Mouse (Mus musculus): ENCODE results near the gene Olfr61. TPM values are rescaled to one million over a fixed set of nuclear protein-coding genes. Genes with fewer than 3 reads are reported as not detected.
"Not testable (repeated sequence)": the region's sequence is repeated elsewhere in the genome, so short reads cannot be mapped to it uniquely, and the experiment has no call there.

The Olfr61 gene
- polyA plus RNA-seq, 1 experiment: not detected

DNA sequence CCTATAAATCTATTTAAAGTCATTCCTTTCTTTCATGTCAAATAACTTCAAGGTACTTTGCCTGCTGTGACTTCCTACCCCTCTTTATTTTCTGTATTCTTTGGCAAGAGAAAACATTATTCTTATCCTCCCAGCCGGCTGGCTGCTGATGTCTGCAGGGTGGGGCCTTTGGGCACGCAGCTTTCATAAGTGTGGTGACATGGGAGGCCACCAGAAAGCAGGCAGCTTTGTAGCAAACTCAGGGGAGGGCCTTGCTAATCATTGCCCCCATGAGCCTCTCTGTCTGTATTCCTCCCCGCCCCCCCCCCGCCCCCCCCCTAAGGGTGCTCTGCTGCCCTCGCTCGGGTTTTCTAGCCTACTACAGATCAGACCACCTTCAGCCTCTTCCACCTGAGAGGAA, 47.1 kb downstream of the Olfr61 start:
- Histone ChIP-seq H3K36me3 (ENCODE audit: control insufficient read depth, insufficient read depth) (no peaks in the 10 kb centered on the region), H3K4me3 (no peak overlapping the region), H3K79me2 (ENCODE audit: control insufficient read depth, insufficient read depth) (no peaks in the 10 kb centered on the region), H3K4me2 (ENCODE audit: low read depth) (no peak overlapping the region), H3ac (ENCODE audit: control insufficient read depth, insufficient read length) (no peak overlapping the region), H3K27me3 (ENCODE audit: control insufficient read depth, insufficient read depth, insufficient read length) (no peaks in the 10 kb centered on the region)
- no peak for TF ChIP-seq POLR2A (IDR thresholded peaks at IDR 0.05; ENCODE audit: insufficient read length, low read depth)
- TF ChIP-seq USF1 (IDR thresholded peaks at IDR 0.05; ENCODE audit: low read depth): no peak
- TF ChIP-seq REST (IDR thresholded peaks at IDR 0.05; ENCODE audit: insufficient read depth, insufficient read length): no peak
- no peak for TF ChIP-seq TCF12 (IDR thresholded peaks at IDR 0.05; ENCODE audit: insufficient read depth, poor library complexity, severe bottlenecking)
- TF ChIP-seq E2F4 (IDR thresholded peaks at IDR 0.05; ENCODE audit: insufficient read depth): no peak
- no peak for TF ChIP-seq MYOD1 (IDR thresholded peaks at IDR 0.05; ENCODE audit: control insufficient read depth in 1 of 3, insufficient read length in 2 of 3, low read depth in 2 of 3)
- no peak for TF ChIP-seq MAX (IDR thresholded peaks at IDR 0.05; ENCODE audit: low read depth)

DNA sequence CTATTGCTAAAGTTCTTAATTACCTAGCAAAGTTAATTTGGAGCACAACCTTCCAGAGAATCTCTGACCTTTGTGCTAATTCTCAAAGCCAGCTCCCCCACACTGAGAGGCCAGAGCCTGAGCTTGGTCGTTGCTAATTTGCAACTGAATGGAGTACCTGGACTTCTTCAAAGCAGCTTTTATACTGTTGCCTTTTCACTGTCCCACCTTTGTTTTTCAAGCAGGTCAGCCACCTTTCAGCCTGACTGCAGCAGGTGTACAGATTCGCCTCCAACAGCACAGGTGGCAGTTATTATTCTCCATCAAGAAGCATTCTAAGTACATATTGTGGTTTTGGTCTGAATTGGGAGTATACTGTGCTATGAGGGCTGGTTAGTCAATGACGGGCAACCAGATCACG, 50.8 kb downstream of the Olfr61 start:
- not testable (repeated sequence) for H3K4me2 ChIP-seq (ENCODE audit: low read depth); H3K79me2 ChIP-seq (ENCODE audit: control insufficient read depth, insufficient read depth); H3K27me3 ChIP-seq (ENCODE audit: control insufficient read depth, insufficient read depth, insufficient read length); H3K4me3 ChIP-seq; H3K36me3 ChIP-seq (ENCODE audit: control insufficient read depth, insufficient read depth); H3ac ChIP-seq (ENCODE audit: control insufficient read depth, insufficient read length)

DNA sequence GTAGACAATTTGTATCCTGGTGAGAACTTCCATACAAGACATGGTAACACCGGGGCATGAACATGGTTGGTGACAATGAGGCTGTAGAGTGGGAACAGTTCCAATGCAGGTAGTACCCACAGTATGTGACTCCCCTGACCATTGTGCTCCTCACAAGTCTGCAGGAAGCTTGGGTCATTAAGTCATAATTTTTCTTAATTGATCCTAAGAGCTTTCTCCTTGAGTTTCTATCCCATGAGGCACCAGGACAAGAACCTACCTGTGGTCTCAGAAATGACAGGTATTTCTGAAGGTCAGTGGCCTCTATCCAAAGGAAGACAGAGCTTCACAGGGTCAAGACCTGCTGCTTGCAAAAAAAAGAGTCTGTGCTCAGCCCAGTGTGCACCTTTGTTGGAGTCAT, 52.9 kb downstream of the Olfr61 start, which contains the start of gene Olfr45:
Gene Olfr45, plus strand, starts transcription at position 301 of the 400 bp plus-strand sequence.
- TF ChIP-seq TCF12 (IDR thresholded peaks at IDR 0.05; ENCODE audit: insufficient read depth, poor library complexity, severe bottlenecking) (no peak), TCF3 (IDR thresholded peaks at IDR 0.05; ENCODE audit: insufficient read length, low read depth) (no peak), POLR2A (IDR thresholded peaks at IDR 0.05; ENCODE audit: insufficient read length, low read depth) (no peak), REST (IDR thresholded peaks at IDR 0.05; ENCODE audit: insufficient read depth, insufficient read length) (no peak), CEBPB (IDR thresholded peaks at IDR 0.05; ENCODE audit: insufficient read depth, poor library complexity, severe bottlenecking) (no peak), MYOG (IDR thresholded peaks at IDR 0.05; ENCODE audit: control insufficient read depth in 1 of 3, insufficient read depth in 1 of 3, insufficient read length in 2 of 3, low read depth in 2 of 3) (no peak), USF1 (IDR thresholded peaks at IDR 0.05; ENCODE audit: low read depth) (no peak), POLR2AphosphoS2 (IDR thresholded peaks at IDR 0.05; ENCODE audit: insufficient read length, low read depth) (no peak), E2F4 (IDR thresholded peaks at IDR 0.05; ENCODE audit: insufficient read depth) (no peak), MAX (IDR thresholded peaks at IDR 0.05; ENCODE audit: low read depth) (no peak), MYOD1 (IDR thresholded peaks at IDR 0.05; ENCODE audit: control insufficient read depth in 1 of 3, insufficient read length in 2 of 3, low read depth in 2 of 3) (no peak), SRF (IDR thresholded peaks at IDR 0.05; ENCODE audit: control insufficient read depth, insufficient read length, low read depth) (no peak)
- no peaks in the 10 kb centered on the region for H3K79me2 ChIP-seq (ENCODE audit: control insufficient read depth, insufficient read depth)
- no peaks in the 10 kb centered on the region for H3K36me3 ChIP-seq (ENCODE audit: control insufficient read depth, insufficient read depth)
- H3K27me3 ChIP-seq (ENCODE audit: control insufficient read depth, insufficient read depth, insufficient read length): no peaks in the 10 kb centered on the region
- no peak within 1 kb of the TSS for H3ac ChIP-seq (ENCODE audit: control insufficient read depth, insufficient read length)
- H3K4me3 ChIP-seq: no peak within 1 kb of the TSS
- H3K4me2 ChIP-seq (ENCODE audit: low read depth): no peak within 1 kb of the TSS

Other genes starting within 250 kb of the Olfr61 start
- not detected for gene Olfr531, start 226.1 kb upstream of the Olfr61 start, polyA plus RNA-seq (2012; fragmentation: generic; extraction: Trizol)
- gene Olfr532, start 207.3 kb upstream of the Olfr61 start, polyA plus RNA-seq (2012; fragmentation: generic; extraction: Trizol): not detected
- not detected for gene Olfr533, start 165.6 kb upstream of the Olfr61 start, polyA plus RNA-seq (2012; fragmentation: generic; extraction: Trizol)
- gene Olfr535, start 144.8 kb upstream of the Olfr61 start, polyA plus RNA-seq (2012; fragmentation: generic; extraction: Trizol): not detected
- 0.05 TPM for gene Olfr536, start 121.6 kb upstream of the Olfr61 start, polyA plus RNA-seq (2012; fragmentation: generic; extraction: Trizol)
- not detected for gene Olfr538, start 61.1 kb upstream of the Olfr61 start, polyA plus RNA-seq (2012; fragmentation: generic; extraction: Trizol)
- not detected for gene Olfr46, start 27.7 kb upstream of the Olfr61 start, polyA plus RNA-seq (2012; fragmentation: generic; extraction: Trizol)
- not detected for gene Olfr53, start 17.5 kb downstream of the Olfr61 start, polyA plus RNA-seq (2012; fragmentation: generic; extraction: Trizol)
- gene Olfr539, start 31.0 kb downstream of the Olfr61 start, polyA plus RNA-seq (2012; fragmentation: generic; extraction: Trizol): not detected
- gene Olfr45, start 53.0 kb downstream of the Olfr61 start, polyA plus RNA-seq (2012; fragmentation: generic; extraction: Trizol): not detected
- not detected for gene Olfr541, start 68.3 kb downstream of the Olfr61 start, polyA plus RNA-seq (2012; fragmentation: generic; extraction: Trizol)
- not detected for gene Cyp2e1, start 134.8 kb downstream of the Olfr61 start, polyA plus RNA-seq (2012; fragmentation: generic; extraction: Trizol)
- not detected for gene Syce1, start 158.9 kb downstream of the Olfr61 start, polyA plus RNA-seq (2012; fragmentation: generic; extraction: Trizol)
- 0.13 TPM for gene Zfp941, start 193.2 kb downstream of the Olfr61 start, polyA plus RNA-seq (2012; fragmentation: generic; extraction: Trizol)
- 0.13 TPM for gene Urah, start 206.0 kb downstream of the Olfr61 start, polyA plus RNA-seq (2012; fragmentation: generic; extraction: Trizol)
- gene Scgb1c1, start 216.6 kb downstream of the Olfr61 start, polyA plus RNA-seq (2012; fragmentation: generic; extraction: Trizol): not detected
- gene Odf3, start 218.8 kb downstream of the Olfr61 start, polyA plus RNA-seq (2012; fragmentation: generic; extraction: Trizol): 0.07 TPM
- not detected for gene Gm45785, start 227.4 kb downstream of the Olfr61 start, polyA plus RNA-seq (2012; fragmentation: generic; extraction: Trizol)
- 123 TPM for gene Ric8a, start 228.0 kb downstream of the Olfr61 start, polyA plus RNA-seq (2012; fragmentation: generic; extraction: Trizol)
- 25.8 TPM for gene Bet1l, start 228.6 kb downstream of the Olfr61 start, polyA plus RNA-seq (2012; fragmentation: generic; extraction: Trizol)

Data from myocyte (in vitro differentiated cells).